Mouse (Mus musculus) layer of hippocampus, postnatal 36 days (tissue): ENCODE measurements at regions not wholly inside any gene's neighbourhood (a gene's known extent, or its start where the extent isn't known, plus 50 kb on each side); places are given as distances from the start of the nearest gene placed in this dataset.
A peak's percentile ranks its signal among the peaks of the same experiment; 100 is the strongest.

Source experiments
- DNase-seq, 2 experiments: peaks; one replicate each; pipeline ENCODE4 v3.0.0; 2022

DNA sequence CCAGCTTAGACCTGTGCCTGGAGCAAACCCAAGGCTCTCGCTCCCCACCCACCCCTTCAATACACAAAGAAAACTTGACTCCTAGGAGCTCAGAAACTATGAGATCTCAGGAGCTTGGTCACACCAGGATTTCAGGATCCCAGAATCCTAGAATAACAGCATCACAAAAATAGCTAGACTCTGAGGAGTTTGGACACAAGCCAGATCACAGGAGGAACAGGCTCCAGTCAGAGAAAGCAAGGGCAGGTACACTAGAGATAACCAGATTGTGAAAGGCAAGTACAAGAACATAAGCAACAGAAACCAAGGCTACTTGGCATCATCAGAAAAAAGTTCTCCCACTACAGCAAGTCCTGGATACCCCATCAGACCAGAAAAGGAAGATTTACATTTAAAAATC lies 221.5 kb downstream of the Epha7 start:
- DNase-seq = no peak

DNA sequence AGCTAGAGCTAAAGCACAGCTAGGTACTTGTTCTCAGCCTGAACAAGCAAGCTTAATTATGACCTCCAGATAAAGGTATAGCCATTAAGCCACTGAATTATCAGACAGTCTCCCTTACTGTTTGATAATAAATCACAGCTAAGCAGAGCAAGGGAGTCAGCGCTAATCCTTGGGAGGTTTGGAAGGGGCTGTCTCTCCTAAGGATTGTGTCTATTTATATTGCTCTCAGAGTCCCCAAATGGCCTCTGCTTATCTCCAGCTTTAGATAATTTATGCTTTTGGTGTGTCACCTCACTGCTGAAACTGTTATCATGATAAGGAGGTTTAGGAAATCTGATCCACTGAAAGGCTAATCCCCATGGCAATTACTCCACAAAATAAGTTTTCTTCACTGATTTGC lies 227.1 kb downstream of the Epha7 start:
- DNase-seq = no peak

DNA sequence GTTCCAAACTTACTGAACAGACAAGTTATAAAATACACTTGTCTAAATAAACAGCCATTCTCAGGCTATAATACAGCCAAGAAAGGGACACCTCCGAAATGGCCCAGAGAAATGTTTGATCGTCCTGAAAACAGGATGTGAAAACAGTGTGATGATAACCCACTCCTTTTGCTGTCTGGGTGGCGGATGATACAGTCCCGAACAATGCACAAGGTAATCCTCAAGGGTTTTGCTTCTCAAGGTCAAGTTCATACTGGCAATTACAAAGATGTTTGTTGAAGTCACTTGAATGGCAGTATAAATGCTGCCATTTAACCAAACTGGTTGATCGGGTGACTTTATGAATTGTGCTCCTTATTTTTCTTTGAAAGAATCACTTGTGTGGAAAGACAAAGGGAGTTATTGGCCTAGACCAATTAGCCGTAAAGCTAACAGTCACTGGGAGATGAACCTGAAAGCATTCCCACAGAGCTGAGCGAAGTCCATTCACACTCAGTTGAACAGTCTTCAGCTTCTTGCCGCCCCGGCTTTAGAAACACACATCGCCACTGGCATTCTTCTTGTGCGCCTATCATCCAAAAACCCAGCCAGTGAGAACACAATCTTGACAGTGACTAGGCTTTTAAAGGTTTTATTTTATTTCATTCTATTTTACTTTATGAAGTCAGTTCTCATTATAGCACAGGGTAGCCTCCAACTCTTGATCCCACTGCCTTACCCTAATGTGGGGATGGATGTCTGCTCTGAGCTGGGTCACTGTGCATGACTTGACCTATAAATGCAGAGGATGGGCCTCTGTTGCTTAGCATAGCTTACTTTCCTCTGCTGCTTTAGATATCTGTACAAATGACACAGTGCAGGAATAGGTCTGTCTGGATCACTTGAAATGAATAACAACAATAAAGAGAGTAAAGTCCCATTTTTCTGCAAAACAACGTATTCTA lies 256.0 kb downstream of the Epha7 start:
- no peak for DNase-seq

DNA sequence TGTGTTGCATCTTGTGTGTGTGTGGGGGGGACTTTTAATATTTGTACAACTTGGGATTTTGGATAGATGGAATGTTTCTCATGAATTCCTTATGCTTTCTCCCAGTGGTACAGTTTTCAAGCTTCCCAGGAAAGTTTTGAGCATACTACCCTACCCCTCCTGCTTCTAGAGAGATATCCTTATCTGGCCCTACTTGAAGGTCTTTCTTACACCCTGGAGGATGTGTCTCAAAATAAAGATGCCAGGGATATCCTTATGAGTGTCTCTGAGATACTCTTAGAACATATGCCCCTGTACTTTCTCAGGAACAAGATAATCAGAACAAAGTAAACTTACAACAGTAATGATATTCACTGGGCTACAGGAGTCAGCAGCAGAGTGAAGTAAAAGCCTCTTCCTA lies 261.3 kb downstream of the Epha7 start:
- no peak for DNase-seq

DNA sequence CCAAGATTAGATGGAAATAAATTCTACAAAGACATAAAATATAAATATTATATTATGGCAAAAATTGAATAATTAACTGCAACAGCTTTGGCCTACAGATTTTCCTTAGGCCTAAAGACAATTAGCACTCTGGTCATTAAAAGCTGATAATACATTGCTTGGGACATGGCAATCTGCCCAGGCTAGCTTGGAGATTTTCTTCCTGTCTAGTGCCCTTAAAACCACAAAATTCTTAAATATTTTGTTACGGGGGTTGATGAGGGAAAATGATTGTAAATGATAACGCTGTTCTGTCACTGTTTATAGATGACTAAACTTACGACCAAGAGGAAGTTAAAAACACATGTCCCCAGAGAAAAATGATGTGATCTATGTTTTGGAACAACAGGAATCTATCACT lies 261.9 kb downstream of the Epha7 start:
- no peak for DNase-seq

DNA sequence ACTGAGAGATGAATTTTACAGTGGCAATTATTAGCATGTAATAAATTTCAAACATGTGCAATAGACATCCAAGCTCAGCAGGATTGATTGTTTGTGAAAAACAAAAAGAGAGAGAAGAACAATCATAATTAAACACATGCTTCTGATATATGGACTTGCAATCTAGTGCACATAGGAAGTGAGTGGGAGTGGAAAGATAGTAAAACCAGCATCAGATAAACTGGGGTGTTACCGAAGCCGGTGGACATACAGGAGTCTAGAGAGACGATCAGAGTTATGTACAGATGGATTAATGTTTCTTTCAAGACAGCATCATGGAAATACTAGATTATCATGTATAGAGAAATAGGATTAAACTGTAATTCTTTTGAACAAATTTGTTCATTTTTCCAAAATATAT lies 263.8 kb downstream of the Epha7 start:
- DNase-seq = no peak

DNA sequence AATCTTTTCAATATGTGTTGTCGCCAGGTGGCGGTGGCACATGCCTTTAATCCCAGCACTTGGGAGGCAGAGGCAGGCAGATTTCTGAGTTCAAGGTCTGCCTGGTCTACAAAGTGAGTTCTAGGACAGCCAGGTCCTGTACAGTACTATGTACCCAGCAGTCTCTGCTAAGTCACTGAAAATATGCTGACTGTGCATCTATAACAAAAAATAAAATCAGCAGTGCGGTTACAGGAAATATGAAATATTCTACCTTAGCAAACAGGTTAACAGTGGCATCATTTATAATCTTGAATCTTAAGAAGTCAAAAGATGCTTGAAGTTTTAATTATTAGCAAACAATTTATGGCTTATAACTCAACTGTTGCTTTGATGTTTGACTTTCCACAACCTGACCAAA lies 265.5 kb downstream of the Epha7 start:
- no peak for DNase-seq

DNA sequence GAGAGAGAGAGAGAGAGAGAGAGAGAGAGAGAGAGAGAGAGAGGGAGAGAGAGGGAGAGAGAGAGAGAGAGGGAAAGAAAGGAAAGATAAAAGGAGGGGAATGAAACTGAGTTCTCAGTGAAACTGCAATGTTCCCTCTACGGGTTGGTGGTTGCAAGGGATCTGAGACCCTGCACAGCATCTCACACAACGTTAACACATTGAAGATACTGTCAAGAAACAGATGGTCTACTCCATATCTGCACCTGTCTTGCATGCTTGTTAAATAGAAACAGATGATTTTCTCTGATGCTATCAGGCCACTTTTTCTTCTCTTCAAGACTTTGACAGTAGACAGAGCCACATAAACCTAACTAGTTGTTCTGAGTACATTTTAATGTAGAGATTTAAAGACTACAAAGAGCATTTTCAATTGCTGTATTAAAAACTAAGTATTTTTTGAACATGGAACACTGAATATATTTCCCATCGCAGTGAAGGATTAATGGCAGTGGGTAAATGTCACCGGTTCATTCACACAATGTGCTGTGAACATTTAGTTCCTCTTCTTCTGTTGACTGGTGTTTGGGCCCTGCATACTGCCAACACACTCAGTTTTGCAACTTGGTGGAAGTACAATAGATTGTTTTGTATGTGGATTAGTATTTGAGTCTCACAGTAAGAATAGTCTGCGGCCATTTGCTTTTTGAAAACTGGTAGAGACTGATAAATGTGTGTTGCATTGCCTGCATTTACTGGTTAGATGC lies 270.8 kb downstream of the Epha7 start:
- no peak for DNase-seq

DNA sequence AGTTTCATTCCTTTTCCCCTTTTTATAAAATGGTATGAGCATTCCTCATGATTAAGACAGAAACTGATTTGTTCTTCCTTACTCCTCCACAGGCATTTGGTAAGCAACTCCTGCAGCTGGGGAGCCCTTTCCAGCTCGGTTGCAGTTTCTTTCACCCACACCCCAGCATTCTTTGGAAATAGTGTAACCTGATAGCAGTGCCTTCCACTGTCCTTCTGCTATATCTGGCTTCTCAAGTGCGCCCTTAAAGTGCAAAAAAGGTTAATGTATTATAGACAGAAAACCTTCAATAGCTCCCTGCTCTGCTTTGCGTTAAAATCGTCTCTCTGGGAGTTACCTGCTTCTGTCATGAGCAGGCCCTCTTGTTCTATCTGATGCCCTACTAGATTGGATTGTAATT lies 278.0 kb downstream of the Epha7 start:
- no peak for DNase-seq

DNA sequence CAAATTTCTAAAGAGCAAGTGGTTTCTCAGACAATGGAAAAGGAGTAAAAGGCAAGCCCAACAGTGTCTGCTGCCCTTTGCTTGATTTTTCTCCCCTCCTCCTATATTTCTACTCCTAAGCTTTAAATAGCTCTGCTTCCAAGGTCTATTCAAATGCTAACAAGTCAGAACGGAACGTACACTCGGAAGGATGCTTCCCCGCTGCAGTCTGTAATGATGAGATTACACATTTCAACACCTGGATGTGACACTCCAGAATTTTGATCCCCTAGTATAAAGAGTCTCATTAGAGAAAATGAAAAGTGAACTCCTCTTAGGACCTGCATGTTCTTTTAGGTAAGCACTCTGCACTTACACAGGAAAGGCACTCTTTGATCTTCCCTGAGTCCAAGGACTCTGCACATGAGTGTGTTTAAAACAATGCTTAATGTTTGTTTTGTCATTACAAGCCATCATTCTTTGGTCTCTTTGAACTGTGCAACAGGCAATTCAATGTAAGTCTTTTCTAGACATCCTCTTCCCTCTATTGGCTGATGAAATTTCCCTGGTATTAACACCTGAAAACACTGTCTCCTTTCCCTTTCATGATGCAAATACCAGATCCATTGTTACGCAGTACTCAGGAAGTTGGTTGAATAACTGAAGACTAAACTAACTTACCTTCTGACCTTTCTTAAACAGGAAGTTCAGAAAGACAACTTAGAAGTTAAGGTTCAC lies 278.7 kb downstream of the Epha7 start:
- no peak for DNase-seq

DNA sequence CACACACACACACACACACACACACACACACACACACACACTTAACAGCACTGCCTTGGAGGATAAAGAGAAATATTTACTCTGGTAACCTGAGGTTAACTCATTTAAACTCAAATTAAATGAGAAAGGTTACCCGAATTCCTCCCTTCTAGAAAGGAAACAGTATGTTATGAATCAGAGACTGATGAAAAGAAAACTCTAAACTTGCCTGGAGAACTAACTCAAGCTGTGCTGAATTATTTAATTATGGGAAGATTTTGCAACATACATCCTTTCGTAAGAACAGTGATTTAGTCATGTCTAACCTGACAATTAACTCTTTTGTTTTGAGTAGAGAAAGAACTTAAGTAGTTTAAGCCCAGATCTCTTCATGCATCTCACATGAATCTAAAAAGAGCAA lies 289.4 kb downstream of the Epha7 start:
- no peak for DNase-seq

DNA sequence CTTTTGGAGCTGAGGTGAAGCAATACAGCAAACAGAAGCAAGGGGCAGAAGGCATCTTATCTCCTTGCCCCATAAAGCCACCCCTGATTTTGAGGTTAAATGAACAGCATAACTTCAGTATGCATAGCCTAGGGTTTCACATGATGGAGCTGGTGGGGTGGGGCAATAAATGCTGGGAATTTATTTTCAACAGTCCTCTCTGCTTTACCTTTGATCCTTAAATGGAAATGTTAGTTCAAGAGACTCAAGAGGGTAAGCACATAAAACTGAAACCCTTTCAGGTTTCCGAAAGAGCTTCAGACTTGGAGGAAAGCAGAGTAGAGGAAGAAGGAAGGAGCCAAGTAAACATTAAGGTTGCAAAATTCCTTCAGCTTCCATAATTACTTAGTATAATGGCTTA lies 290.5 kb downstream of the Epha7 start:
- DNase-seq = no peak

DNA sequence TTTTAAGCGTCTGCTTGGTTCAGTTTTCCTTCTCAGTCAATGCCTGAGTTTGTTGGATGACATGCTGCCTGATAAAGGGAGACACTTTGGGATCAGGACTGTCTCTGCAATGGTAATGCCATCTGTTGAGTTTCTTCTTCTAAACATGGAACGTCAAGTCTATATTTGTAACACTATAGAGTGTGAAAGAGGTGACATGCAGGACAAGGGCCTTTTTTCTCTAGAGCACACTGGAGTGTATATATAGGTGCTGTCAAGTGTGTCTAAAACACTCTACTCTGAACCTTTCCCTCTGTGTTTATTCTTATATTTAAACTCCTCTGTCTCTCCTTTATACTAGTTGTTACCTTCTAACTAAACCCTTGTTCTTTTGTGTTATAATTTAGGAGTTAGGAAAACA lies 299.6 kb downstream of the Epha7 start:
- DNase-seq = no peak

DNA sequence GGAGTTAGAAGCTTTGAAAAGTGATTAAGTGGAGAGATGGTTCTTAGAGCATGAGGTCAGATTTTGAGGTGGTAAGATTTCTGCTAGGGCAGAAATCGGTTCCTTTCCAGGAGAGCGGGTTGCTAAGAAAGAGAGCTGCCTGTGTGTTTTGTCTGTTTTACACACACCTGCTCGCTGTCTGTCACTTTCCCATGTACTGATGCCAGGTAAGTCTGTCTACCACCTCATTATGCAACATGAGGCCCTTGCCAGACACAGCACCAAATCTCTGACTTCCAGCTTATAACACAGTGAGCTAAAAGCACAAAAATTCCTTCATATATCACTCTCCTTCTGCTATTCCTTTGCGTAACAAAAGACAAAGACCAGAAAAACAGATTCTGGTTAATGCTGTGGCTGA lies 304.1 kb downstream of the Epha7 start:
- no peak for DNase-seq

DNA sequence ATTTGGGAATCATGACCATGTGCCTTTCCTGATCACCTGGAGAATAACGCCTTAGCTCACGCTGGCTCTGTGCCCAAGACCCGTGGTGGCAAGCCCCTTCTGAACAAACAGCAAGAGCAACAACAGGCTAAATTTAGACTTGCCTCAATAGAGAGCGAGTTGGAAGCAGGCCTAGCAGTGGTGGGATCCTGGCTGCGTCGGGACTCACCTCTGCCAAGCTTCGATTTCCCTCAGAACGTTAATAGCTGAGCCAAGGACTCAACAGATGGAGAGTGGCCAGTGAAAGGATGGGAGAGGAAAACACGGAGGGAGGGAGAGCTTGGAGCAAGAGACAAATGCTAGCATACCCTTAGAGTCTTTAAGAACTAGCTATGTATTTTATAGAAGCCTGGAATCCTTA lies 305.0 kb downstream of the Epha7 start:
- peak; percentile 44 to 59 for DNase-seq

DNA sequence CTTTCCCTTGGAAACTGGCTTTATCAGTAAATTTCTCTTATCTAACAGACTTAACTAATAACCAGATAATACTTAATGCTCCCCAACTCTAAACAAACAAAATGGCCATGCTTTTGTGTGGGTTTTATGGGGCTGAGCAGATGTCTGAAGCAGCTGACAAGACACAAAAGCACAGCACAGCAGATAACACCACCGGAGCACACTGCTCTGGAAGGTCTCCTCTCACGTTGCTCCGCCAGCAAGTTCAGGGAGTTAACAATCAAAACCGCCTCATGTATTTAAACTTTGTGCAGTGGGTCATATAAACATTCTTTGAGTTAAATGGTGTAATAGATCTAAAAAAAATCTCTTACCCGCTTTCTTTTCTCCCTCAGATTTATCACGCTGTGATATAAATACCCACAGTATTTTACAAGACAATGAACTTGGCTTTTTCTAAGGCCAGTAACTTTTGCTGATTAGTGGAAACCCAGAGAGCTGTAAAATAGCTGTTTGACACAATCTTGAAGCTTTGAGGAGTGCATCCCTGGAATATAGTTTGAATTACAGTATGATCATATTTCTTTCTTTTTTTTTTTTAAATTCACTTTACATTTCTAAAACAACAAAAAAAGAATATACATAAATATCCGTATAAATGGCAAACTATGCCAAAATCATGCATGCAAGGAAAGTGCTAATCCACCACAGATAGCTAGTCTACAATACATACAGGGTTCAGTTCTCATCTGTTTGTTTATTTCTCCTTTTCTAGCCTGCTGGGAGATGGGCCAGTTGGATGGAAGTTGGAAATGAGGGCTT lies 305.9 kb downstream of the Epha7 start:
- DNase-seq = no peak

DNA sequence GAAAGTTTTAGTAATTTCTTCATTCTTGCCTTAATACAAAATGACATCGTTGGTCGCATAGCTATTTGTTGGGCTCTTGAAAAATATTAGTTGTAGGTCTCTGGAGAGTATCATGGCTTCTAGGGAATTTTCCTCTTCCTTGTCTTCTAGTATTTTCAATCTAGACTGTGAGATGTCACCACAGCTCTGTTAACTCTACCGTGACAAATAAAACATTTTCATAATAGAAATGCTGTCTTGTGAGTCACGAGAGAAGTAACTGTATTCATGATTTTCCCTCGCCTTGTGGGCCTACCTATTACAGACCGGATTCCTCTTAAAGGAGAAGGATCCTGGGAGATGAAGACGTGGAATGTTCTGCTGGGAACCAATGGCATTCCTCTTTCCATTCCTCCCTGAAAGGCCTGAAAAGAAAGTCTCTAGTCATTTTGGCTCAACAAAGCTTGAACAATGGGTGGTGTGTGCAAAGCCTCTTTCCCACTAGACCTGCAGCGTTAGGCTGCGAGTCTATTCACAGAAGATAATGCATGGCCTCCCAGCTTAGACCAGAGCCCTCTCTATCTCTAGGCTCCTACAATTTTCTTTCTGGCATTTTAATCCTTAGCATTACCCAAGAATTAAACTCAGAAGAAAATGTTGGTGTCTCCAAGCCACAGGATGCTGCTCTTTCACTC lies 306.7 kb downstream of the Epha7 start:
- DNase-seq = no peak

DNA sequence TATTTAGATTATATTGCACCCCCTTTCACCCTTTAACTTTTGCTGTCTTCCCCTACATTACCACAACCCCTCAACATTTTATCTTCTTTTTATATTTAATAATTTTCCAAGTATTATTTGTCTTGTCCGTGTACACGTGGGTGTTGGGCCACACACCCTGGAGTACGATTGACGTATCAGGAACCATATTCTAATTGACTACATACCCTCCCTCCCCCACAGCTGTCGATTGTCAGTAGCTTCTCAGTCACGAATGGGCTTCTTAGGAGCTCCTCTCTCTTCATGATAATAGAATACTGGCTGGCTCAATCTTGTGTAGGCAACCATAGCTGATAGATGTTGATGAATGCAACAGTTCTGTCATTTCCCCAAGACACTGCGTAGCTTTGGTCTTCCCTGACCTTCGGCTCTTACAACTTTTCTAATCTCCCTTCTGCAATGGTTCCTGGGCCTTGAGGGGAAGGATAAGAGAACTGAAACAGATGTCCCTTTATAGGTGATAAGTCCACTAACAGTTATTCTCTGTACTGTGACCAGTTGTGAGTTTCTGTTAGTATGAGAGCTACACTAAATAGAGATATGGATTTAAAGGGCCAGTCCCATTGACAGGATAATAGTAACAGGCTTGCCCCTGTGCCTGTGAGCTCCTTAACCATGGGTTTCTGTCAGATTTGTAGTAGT lies 310.9 kb downstream of the Epha7 start:
- DNase-seq = no peak

DNA sequence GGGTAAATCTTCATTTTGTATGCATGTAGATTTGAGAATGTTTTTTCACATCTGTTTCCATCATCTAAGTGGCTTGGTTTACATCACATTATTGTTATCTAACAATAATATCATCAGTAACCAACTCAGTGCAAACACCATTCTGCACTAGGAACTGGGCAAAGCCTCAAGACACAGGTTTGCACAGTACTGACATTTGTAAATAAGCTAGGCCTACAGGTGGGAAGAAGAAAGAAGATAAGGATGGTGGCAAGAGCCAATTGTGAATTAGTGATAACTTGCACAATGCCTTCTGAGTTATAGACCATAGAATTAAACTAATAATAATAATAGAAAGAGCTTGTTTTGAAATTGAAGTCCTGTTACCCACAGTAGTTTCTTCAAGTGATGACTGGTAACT lies 317.6 kb downstream of the Epha7 start:
- no peak for DNase-seq

DNA sequence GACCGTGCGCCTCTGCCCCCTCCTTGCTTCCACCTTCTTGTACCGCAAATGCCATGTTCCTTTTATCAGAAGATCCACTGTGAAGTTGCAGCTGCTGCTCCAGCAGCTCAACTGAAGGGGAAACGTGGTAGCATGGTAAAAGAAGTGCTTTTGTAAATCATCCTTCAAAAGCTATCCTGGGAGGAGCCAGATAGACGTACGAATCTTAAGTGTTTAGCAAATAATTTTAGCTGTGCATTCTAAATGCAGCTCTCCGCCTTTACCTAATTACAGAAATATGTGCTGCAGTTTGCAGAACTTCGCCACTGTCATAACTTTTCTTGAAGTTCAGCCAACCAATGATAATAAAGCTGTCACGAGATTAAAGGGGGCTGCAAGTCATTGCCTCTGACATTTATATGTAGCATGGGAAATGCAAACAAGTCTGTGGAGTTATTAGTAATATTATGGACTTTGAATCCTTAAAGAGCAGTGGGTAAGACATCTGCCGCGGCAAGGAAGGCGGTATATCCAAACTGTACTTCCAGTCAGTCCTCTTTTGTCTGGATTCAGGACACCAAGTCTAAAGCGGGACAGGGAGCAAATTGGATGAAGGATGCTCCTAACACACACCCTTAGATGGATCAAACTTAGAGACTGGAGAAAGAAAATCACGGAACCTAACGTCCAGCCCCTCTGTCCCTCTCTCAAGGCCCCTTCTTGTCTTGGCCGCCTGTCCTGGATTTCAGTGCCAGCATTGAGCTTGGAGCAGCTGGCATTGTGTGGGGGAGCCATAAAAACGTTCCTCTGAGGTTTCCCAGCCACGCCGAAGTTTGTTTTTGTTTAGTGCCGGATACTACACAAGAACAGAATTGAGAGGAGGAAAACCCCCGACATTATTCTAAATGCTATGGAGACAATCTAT lies 320.7 kb downstream of the Epha7 start:
- no peak for DNase-seq
